Mouse (Mus musculus) liver, postnatal 0 days (tissue): ENCODE data around the gene Itpr1.

ENCODE experiments used
- CTCF ChIP-seq: sonication (generic); IDR thresholded peaks from 2 replicates; pipeline ENCODE4 v1.5.1; 2016; ENCODE audit warnings: antibody characterized with exemption, low read depth
- EP300 ChIP-seq: IDR thresholded peaks from 2 replicates; pipeline ENCODE4 v1.6.1; 2016; ENCODE audit warnings: antibody characterized with exemption, low read depth, mild to moderate bottlenecking

- TF ChIP-seq CTCF = no peak
- no peak for TF ChIP-seq EP300
These were observed 113.9 kb downstream of the Itpr1 start for GRCm38 (mm10) chr6:108326751-108327161.
